Mouse (Mus musculus) forebrain, embryonic 10.5 days (tissue): ENCODE data around the gene Col20a1. TPM values are rescaled to one million over a fixed set of nuclear protein-coding genes. Genes with fewer than 3 reads are reported as not detected.

Experiments used
- DNase-seq: peaks from one replicate; pipeline ENCODE4 v3.0.0-alpha.2; 2017; ENCODE audit warnings: low spot score; ENCODE audit errors: extremely low spot score
- H3K27ac ChIP-seq: fragments of 300-500 bp; sonication (generic); 2 replicates; pipeline ENCODE4 v1.5.1; 2016; ENCODE audit warnings: mild to moderate bottlenecking
- H3K27me3 ChIP-seq: fragments of 300-500 bp; sonication (generic); 2 replicates; pipeline ENCODE4 v1.6.1; 2016; ENCODE audit warnings: mild to moderate bottlenecking; ENCODE audit not compliant: poor library complexity, severe bottlenecking
- H3K36me3 ChIP-seq: fragments of 300-500 bp; sonication (generic); replicated peaks from 2 replicates; pipeline ENCODE4 v1.6.1; 2016; ENCODE audit warnings: mild to moderate bottlenecking, moderate library complexity
- H3K4me1 ChIP-seq: fragments of 300-500 bp; sonication (generic); 2 replicates; pipeline ENCODE4 v1.6.1; 2016
- H3K4me3 ChIP-seq: fragments of 300-500 bp; sonication (generic); 2 replicates; pipeline ENCODE4 v1.5.1; 2016; ENCODE audit warnings: mild to moderate bottlenecking, moderate library complexity
- H3K9me3 ChIP-seq: fragments of 300-500 bp; sonication (generic); 2 replicates; pipeline ENCODE4 v1.6.1; 2016; ENCODE audit warnings: mild to moderate bottlenecking, moderate library complexity
- WGBS: fragments of 180-500 bp; shearing (Covaris S2); methylation state at CpG from one replicate; pipeline ENCODE4 v1.1.7; 2016; 5-methylcytosine and 5-hydroxymethylcytosine counted together
- polyA plus RNA-seq: library from polyadenylated mRNA; unstranded; fragments of >200 nt; fragmentation: Nextera tagmentation; extraction: Ambion mirVana; gene quantifications from 2 replicates; pipeline ENCODE4 v1.2.1, GENCODE M21; 2016

Col20a1 gene
- polyA plus RNA-seq, 1 experiment from 2014 or later = 0.07 TPM

DNA sequence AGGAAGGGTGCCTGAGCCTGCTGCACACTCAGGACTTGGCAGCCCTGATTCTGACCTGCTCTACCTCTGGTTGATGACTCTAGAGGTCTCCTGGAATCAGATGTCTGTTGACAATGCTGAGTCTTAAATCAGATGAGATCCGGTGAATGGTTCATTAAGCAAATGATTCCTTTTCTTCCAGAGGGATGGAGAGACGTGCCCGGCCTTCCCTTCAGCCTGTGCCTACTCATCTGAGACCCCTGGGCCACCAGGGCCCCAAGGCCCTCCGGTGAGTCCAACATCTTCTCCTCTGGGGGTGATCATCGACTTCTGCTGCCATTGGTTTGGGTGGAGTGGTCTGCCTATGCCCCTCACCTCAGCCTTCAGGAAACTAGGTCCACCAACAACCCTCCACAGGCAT, 22.0 kb downstream of the Col20a1 start:
- no peak overlapping the region for H3K27ac ChIP-seq
- no peaks in the 10 kb centered on the region for H3K27me3 ChIP-seq
- no peaks in the 10 kb centered on the region for H3K9me3 ChIP-seq
- H3K4me3 ChIP-seq = no peak overlapping the region
- H3K36me3 ChIP-seq = no peaks in the 10 kb centered on the region
- H3K4me1 ChIP-seq = no peaks in the 10 kb centered on the region
- no peak for DNase-seq
- WGBS = 67% methylated on average over 5 of the region's 5 CpGs

GRCm38 (mm10) chr2:181031406-181031934, 45.1 kb downstream of the Col20a1 start:
- H3K36me3 ChIP-seq = peaks cover 11% of the 10 kb centered on the region
- H3K27me3 ChIP-seq = peaks cover 13% of the 10 kb centered on the region
- H3K4me1 ChIP-seq = peaks cover 7% of the 10 kb centered on the region
- 0 out of 2 replicates have a peak overlapping the region, but pooled peaks have one; percentile 7 for H3K27ac ChIP-seq
- H3K4me3 ChIP-seq = no peak overlapping the region
- WGBS = 84% methylated on average over 11 of the region's 11 CpGs
- DNase-seq = no peak
- H3K9me3 ChIP-seq = no peaks in the 10 kb centered on the region

DNA sequence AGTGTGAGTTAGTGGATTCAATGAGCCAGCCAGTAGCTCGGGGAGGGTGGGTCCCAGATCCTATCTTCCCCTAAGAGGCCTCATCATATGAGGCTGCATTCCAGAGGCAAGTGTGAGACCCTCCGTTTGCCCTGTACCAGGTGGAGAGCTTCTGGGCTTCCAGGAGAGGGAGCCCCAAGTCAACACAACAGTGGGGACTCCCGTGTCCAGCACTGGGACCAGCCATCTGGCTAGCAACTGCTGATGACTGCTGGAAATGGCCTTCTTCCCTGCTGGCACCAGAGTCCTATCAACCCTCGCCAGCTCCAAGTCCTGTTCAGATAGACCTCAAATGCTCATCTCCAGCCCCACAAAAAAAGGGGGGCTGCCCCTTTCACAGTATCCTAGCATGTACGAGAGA, 46.1 kb downstream of the Col20a1 start:
- DNase-seq = no peak
- Histone ChIP-seq H3K9me3 (no peaks in the 10 kb centered on the region), H3K4me1 (peaks cover 11% of the 10 kb centered on the region), H3K27ac (no peak overlapping the region; the same call in 1 of the 2 replicates), H3K4me3 (no peak overlapping the region), H3K36me3 (peaks cover 11% of the 10 kb centered on the region), H3K27me3 (peaks cover 22% of the 10 kb centered on the region)
- WGBS = 61% methylated on average over 5 of the region's 5 CpGs

GRCm38 (mm10) chr2:181033310-181033709, 47.0 kb downstream of the Col20a1 start:
- DNase-seq = no peak
- peaks cover 8% of the 10 kb centered on the region for H3K36me3 ChIP-seq
- no peak overlapping the region for H3K27ac ChIP-seq
- peaks cover 20% of the 10 kb centered on the region for H3K4me1 ChIP-seq
- H3K9me3 ChIP-seq = no peaks in the 10 kb centered on the region
- WGBS = 87% methylated on average over 6 of the region's 6 CpGs
- no peak overlapping the region for H3K4me3 ChIP-seq
- H3K27me3 ChIP-seq = peaks cover 31% of the 10 kb centered on the region

DNA sequence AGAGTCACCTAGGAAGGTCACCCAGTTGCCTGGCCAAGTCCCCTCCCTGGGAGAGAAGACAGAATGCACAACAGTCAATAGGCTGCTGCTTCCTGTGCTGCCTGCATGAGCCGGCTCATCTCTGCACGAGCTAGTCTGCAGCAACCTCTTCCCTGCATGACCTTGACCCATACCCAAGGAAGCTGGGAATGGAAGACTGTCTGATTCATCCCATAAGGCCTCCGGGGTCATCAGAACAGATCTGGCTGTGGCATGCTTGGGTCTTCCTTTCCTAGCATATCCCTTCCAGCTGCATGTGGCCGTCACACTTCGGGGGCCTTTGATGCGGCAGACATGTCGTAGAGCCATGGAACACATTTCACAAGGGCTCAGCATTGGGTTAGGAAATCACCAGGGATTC, 48.9 kb downstream of the Col20a1 start:
- H3K4me1 ChIP-seq = peaks cover 36% of the 10 kb centered on the region
- no peak overlapping the region for H3K27ac ChIP-seq
- H3K36me3 ChIP-seq = peaks cover 3% of the 10 kb centered on the region; the same call in 1 of the 2 replicates
- H3K27me3 ChIP-seq = peaks cover 50% of the 10 kb centered on the region
- no peak for DNase-seq
- WGBS = 85% methylated on average over 7 of the region's 7 CpGs
- H3K4me3 ChIP-seq = no peak overlapping the region
- H3K9me3 ChIP-seq = no peaks in the 10 kb centered on the region

GRCm38 (mm10) chr2:181036561-181036960, 50.2 kb downstream of the Col20a1 start:
- peaks cover 64% of the 10 kb centered on the region for H3K27me3 ChIP-seq
- peaks cover 36% of the 10 kb centered on the region for H3K4me1 ChIP-seq
- 86% methylated on average over 6 of the region's 6 CpGs for WGBS
- H3K36me3 ChIP-seq = peaks cover 3% of the 10 kb centered on the region; the same call in 1 of the 2 replicates
- H3K4me3 ChIP-seq = no peak overlapping the region
- H3K9me3 ChIP-seq = no peaks in the 10 kb centered on the region
- DNase-seq = no peak
- H3K27ac ChIP-seq = no peak overlapping the region

- Histone ChIP-seq H3K9me3 (no peaks in the 10 kb centered on the region), H3K36me3 (no peaks in the 10 kb centered on the region), H3K4me3 (peak overlapping the region; percentile 62), H3K4me1 (peaks cover 58% of the 10 kb centered on the region), H3K27ac (peak overlapping the region; percentile 73), H3K27me3 (peaks cover 84% of the 10 kb centered on the region)
- DNase-seq = peak; percentile 59
- WGBS = under 1% methylated on average over 61 of the region's 63 CpGs
Measured at GRCm38 (mm10) chr2:181038644-181039355, 52.5 kb downstream of the Col20a1 start.

DNA sequence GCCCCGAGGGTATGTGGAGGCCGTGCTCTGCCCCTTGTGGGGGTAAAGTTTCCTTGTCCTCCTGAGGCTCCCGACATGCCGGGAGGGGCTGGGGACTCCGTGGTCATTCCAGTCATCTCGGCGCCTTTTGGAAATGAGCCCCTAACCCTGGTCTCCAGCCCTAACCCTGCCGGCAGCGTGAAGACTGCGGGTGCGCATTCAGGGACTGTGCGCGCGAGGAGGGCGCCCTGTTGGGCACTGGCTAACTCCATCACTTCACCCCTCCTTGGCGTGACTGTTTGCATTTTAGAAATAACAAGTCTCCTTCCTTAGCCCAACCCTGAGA, 53.0 kb downstream of the Col20a1 start:
- peaks cover 64% of the 10 kb centered on the region for H3K4me1 ChIP-seq
- 1% methylated on average over 16 of the region's 16 CpGs for WGBS
- peak overlapping the region; percentile 62 for H3K4me3 ChIP-seq
- peak overlapping the region; percentile 73 for H3K27ac ChIP-seq
- H3K9me3 ChIP-seq = no peaks in the 10 kb centered on the region
- H3K27me3 ChIP-seq = peaks cover 84% of the 10 kb centered on the region
- H3K36me3 ChIP-seq = no peaks in the 10 kb centered on the region
- DNase-seq = no peak

DNA sequence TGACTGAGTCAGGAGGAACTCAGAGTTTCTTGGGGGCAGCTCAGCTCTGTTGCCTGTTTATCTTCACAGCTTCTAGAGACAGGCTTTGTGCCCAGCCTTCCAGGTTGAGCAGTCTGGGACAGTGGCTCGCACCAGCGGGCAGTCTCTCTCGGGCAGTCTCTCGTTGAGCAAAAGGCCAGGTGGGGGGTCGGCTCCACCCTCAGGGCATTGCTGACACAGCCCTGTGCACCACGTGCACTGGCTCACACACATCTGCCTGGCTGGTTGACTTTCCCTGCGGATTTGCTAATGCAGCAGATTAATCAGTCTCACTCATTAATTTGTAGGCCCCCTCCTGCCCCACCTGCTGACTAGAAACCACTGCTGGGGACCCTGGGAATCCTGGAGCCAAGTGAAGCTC, 55.6 kb downstream of the Col20a1 start:
- peaks cover 71% of the 10 kb centered on the region for H3K4me1 ChIP-seq
- H3K36me3 ChIP-seq = no peaks in the 10 kb centered on the region
- H3K4me3 ChIP-seq = no peak overlapping the region; the same call in 1 of the 2 replicates
- peaks cover 66% of the 10 kb centered on the region for H3K27me3 ChIP-seq
- H3K9me3 ChIP-seq = no peaks in the 10 kb centered on the region
- 1% methylated on average over 7 of the region's 7 CpGs for WGBS
- DNase-seq = peak; percentile 34
- H3K27ac ChIP-seq = peak overlapping the region; percentile 75

GRCm38 (mm10) chr2:181042376-181042775, 56.0 kb downstream of the Col20a1 start:
- Histone ChIP-seq H3K4me1 (peaks cover 67% of the 10 kb centered on the region), H3K4me3 (no peak overlapping the region), H3K9me3 (no peaks in the 10 kb centered on the region), H3K27ac (peak overlapping the region; percentile 75), H3K36me3 (no peaks in the 10 kb centered on the region), H3K27me3 (peaks cover 62% of the 10 kb centered on the region)
- no peak for DNase-seq

DNA sequence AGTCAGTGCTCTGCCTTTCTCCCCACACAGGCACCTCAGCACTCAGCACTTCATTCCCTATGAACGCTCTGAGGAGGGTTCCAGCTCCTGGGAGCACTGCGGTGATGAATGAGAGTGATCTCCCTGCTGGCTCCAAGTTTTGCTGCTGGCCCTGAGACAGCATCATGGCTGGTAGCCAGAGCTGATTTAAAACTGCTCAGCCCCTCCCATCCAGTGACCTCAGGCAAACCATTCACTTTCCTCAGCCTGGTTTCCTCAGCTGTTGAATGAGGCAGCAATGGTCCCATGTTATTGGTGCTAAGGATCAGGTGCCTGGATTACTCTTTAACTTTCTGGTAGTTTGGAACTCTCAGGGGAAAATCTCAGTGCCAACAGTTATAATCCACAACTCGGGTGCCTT, 57.1 kb downstream of the Col20a1 start, which contains the start of gene Chrna4:
Gene Chrna4 (minus strand): TSS at position 110 of the 400 bp plus-strand sequence.
- Histone ChIP-seq H3K4me1 (peaks cover 59% of the 10 kb centered on the region), H3K27me3 (peaks cover 51% of the 10 kb centered on the region), H3K4me3 (no peak within 1 kb of the TSS), H3K9me3 (no peaks in the 10 kb centered on the region), H3K27ac (peak within 1 kb of the TSS; percentile 75), H3K36me3 (no peaks in the 10 kb centered on the region)
- WGBS = 44% methylated on average over 3 of the region's 3 CpGs
- no peak for DNase-seq

DNA sequence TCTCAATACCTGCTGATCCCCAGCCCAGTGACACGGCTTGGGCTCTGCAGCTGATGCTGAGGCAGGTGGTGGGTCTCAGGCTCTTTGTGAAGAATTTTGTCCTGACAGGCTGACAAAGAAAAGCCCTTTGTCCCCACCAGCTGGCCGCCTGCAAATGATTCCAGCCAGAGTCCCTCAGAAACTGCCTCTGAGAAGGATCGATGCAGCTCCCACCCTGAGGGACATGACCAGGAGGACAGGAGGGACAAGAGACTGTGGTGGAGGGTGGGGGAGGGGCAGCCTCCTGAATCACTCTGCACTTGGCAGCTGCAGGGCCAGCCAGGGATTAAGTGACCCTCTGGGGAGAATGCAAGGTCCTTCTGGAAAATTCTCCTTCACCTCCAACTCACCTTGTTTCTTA, 57.7 kb downstream of the Col20a1 start:
- no peaks in the 10 kb centered on the region for H3K36me3 ChIP-seq
- WGBS = 3% methylated on average over 3 of the region's 3 CpGs
- no peaks in the 10 kb centered on the region for H3K9me3 ChIP-seq
- H3K4me3 ChIP-seq = no peak overlapping the region
- H3K4me1 ChIP-seq = peaks cover 55% of the 10 kb centered on the region
- DNase-seq = peak; percentile 56
- peaks cover 46% of the 10 kb centered on the region for H3K27me3 ChIP-seq
- H3K27ac ChIP-seq = peak overlapping the region; percentile 75

DNA sequence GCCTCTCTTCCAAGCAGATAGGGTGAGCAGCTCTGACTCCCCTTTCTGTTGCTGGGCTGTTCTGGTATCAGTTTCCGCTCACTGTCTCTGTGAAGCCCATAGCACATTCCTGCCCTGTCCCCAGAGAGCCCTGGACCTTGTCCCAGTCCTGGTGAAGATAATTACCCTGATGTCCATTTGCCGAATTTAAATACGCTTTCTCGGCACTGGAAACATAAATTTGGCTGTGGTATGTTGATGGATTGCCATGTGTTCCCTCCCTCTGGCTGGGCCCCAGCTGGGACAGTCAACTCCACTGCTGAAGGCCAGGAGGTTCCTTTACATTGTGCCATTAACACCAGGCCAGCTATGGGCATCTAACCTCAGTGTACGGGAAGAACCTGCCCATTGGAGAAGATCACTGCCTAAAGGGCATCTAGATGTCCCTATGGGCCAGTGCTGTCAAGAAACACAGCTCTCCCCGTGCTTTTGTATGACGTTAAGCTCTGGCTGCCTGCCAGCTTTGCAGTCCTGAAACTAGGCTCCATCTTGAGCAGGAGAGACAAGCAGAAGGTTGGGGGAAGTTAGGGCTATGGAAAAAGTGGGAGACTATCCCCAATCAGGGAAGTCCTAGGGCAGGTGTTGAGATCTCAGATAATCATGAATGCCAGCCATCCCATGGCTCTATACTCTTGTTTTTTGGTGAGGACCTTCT, 62.1 kb downstream of the Col20a1 start:
- 91% methylated on average over 7 of the region's 7 CpGs for WGBS
- Histone ChIP-seq H3K4me3 (no peak overlapping the region), H3K27me3 (peaks cover 9% of the 10 kb centered on the region), H3K36me3 (no peaks in the 10 kb centered on the region), H3K4me1 (peaks cover 19% of the 10 kb centered on the region), H3K9me3 (no peaks in the 10 kb centered on the region), H3K27ac (no peak overlapping the region)
- DNase-seq = no peak
